Mouse (Mus musculus): Measurements from ENCODE around the gene Tmem120b. TPM values are rescaled to one million over a fixed set of nuclear protein-coding genes. Genes with fewer than 3 reads are reported as not detected.

Tmem120b gene
- total and polyA plus RNA-seq, 2 experiments from 2014 or later = 18.1 to 21.2 TPM

DNA sequence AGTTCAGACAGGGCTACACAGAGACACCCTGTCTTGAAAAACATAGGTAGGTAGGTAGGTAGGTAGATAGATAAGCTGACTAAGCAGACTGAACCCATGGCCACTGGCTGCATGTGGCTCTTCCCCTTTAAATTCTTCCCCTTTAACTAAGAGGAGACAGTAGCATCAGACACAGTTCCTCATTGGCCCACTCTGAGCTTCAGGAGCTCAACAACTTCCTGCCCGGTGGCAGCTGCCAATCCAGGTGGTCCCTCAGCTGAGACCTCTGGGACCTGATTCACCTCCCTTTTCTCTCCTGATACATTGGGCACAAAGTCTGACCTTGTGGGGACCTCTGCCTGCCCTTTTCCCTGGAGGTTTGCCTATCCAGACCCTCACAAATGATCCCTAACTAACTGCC is 84.7 kb downstream of the Tmem120b start:
- peaks cover 50% of the 10 kb centered on the region for H3K36me3 ChIP-seq (ENCODE audit: insufficient read depth)
- no peak for TF ChIP-seq CTCF (IDR thresholded peaks at IDR 0.05; ENCODE audit: low read depth)
- H3K27me3 ChIP-seq (ENCODE audit: insufficient read depth, low read length) = no peaks in the 10 kb centered on the region
- DNase-seq = no peak
- H3K27ac ChIP-seq (ENCODE audit: low read depth, low read length) = no peak overlapping the region
- no peak overlapping the region for H3K9ac ChIP-seq
- H3K4me2 ChIP-seq (ENCODE audit: low read depth) = no peak overlapping the region
- WGBS = 71% methylated on average over 1 of the region's 1 CpGs
- no peak for ATAC-seq
- no peaks in the 10 kb centered on the region for H3K9me3 ChIP-seq (ENCODE audit: low read length)
- H3K4me3 ChIP-seq (ENCODE audit: low read depth, low read length) = no peak overlapping the region
- H3K4me1 ChIP-seq (ENCODE audit: insufficient read depth) = peaks cover 19% of the 10 kb centered on the region

GRCm38 (mm10) chr5:123155425-123155824 is 87.2 kb downstream of the Tmem120b start:
- WGBS = 52% methylated on average over 7 of the region's 7 CpGs
- no peak overlapping the region for H3K4me3 ChIP-seq (ENCODE audit: low read depth, low read length)
- H3K27ac ChIP-seq (ENCODE audit: low read depth, low read length) = no peak overlapping the region
- TF ChIP-seq CTCF (IDR thresholded peaks at IDR 0.05; ENCODE audit: low read depth) = peak; percentile 78
- H3K36me3 ChIP-seq (ENCODE audit: insufficient read depth) = peaks cover 63% of the 10 kb centered on the region
- DNase-seq = peak; percentile 74
- no peak overlapping the region for H3K4me2 ChIP-seq (ENCODE audit: low read depth)
- H3K27me3 ChIP-seq (ENCODE audit: insufficient read depth, low read length) = no peaks in the 10 kb centered on the region
- H3K9ac ChIP-seq = no peak overlapping the region
- H3K4me1 ChIP-seq (ENCODE audit: insufficient read depth) = peaks cover 8% of the 10 kb centered on the region
- no peaks in the 10 kb centered on the region for H3K9me3 ChIP-seq (ENCODE audit: low read length)
- ATAC-seq = peak; percentile 55; the same call in 1 of the 2 replicates

GRCm38 (mm10) chr5:123156763-123157162 is 88.5 kb downstream of the Tmem120b start:
- no peaks in the 10 kb centered on the region for H3K27me3 ChIP-seq (ENCODE audit: insufficient read depth, low read length)
- WGBS = 87% methylated on average over 12 of the region's 12 CpGs
- ATAC-seq = no peak
- DNase-seq = no peak
- H3K4me2 ChIP-seq (ENCODE audit: low read depth) = no peak overlapping the region
- H3K9me3 ChIP-seq (ENCODE audit: low read length) = no peaks in the 10 kb centered on the region
- H3K27ac ChIP-seq (ENCODE audit: low read depth, low read length) = no peak overlapping the region
- H3K9ac ChIP-seq = no peak overlapping the region
- TF ChIP-seq CTCF (IDR thresholded peaks at IDR 0.05; ENCODE audit: low read depth) = peak; percentile 60
- H3K4me1 ChIP-seq (ENCODE audit: insufficient read depth) = no peaks in the 10 kb centered on the region
- no peak overlapping the region for H3K4me3 ChIP-seq (ENCODE audit: low read depth, low read length)
- H3K36me3 ChIP-seq (ENCODE audit: insufficient read depth) = peaks cover 76% of the 10 kb centered on the region

DNA sequence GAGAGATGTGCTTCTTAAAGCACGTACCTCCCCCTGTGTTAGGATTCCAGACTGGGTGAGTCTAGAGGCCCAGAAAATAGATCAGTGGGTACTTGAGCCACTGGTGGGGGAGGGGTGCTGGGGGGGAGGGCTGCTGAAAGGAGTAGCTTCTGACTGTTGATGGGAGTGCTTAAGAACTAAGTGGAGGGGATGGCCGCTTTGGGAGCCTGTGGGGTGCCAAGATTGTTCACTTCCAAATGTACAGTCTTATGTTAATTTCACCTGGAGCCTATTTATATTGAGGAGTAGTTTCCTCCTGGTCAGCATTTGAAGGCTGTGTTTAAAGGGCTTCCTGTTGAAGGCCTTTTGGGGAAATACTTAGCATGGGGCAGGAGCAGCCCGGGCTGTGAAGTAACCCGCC is 89.8 kb downstream of the Tmem120b start:
- TF ChIP-seq CTCF (IDR thresholded peaks at IDR 0.05; ENCODE audit: low read depth) = no peak
- ATAC-seq = no peak
- 93% methylated on average over 4 of the region's 4 CpGs for WGBS

GRCm38 (mm10) chr5:123159446-123159845 is 91.2 kb downstream of the Tmem120b start:
- no peaks in the 10 kb centered on the region for H3K9me3 ChIP-seq (ENCODE audit: low read length)
- no peak for TF ChIP-seq CTCF (IDR thresholded peaks at IDR 0.05; ENCODE audit: low read depth)
- no peaks in the 10 kb centered on the region for H3K27me3 ChIP-seq (ENCODE audit: insufficient read depth, low read length)
- no peaks in the 10 kb centered on the region for H3K4me1 ChIP-seq (ENCODE audit: insufficient read depth)
- H3K36me3 ChIP-seq (ENCODE audit: insufficient read depth) = peaks cover 82% of the 10 kb centered on the region
- DNase-seq (no peak), ATAC-seq (no peak)
- H3K4me2 ChIP-seq (ENCODE audit: low read depth) = no peak overlapping the region
- WGBS = 90% methylated on average over 4 of the region's 4 CpGs
- no peak overlapping the region for H3K27ac ChIP-seq (ENCODE audit: low read depth, low read length)
- no peak overlapping the region for H3K9ac ChIP-seq
- H3K4me3 ChIP-seq (ENCODE audit: low read depth, low read length) = no peak overlapping the region

More for the DNA sequence above, 89.8 kb downstream of the Tmem120b start:
- H3K4me3 ChIP-seq (ENCODE audit: low read depth, low read length) = no peak overlapping the region
- H3K27me3 ChIP-seq (ENCODE audit: insufficient read depth, low read length) = no peaks in the 10 kb centered on the region
- no peak overlapping the region for H3K27ac ChIP-seq (ENCODE audit: low read depth, low read length)
- no peak for DNase-seq
- no peaks in the 10 kb centered on the region for H3K9me3 ChIP-seq (ENCODE audit: low read length)
- H3K9ac ChIP-seq = no peak overlapping the region
- no peak overlapping the region for H3K4me2 ChIP-seq (ENCODE audit: low read depth)
- H3K36me3 ChIP-seq (ENCODE audit: insufficient read depth) = peaks cover 79% of the 10 kb centered on the region
- H3K4me1 ChIP-seq (ENCODE audit: insufficient read depth) = no peaks in the 10 kb centered on the region

DNA sequence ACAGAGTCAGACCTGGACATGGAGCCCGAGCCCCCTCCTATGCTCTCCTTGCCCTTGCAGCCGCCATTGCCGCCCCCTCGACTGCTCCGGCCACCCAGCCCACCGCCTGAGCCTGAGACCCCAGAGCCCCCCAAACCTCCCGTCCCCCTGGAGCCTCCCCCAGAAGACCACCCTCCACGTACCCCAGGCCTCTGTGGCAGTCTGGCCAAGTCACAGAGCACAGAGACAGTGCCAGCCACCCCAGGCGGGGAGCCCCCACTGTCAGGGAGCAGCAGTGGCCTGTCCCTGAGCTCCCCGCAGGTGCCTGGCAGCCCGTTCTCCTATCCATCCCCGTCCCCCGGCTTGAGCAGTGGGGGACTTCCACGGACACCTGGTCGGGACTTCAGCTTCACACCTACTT is 91.7 kb downstream of the Tmem120b start:
- 92% methylated on average over 15 of the region's 15 CpGs for WGBS
- Histone ChIP-seq H3K4me1 (ENCODE audit: insufficient read depth) (no peaks in the 10 kb centered on the region), H3K4me2 (ENCODE audit: low read depth) (no peak overlapping the region), H3K9ac (no peak overlapping the region), H3K4me3 (ENCODE audit: low read depth, low read length) (no peak overlapping the region), H3K9me3 (ENCODE audit: low read length) (no peaks in the 10 kb centered on the region), H3K27me3 (ENCODE audit: insufficient read depth, low read length) (no peaks in the 10 kb centered on the region), H3K36me3 (ENCODE audit: insufficient read depth) (peaks cover 83% of the 10 kb centered on the region), H3K27ac (ENCODE audit: low read depth, low read length) (no peak overlapping the region)
- ATAC-seq = no peak
- DNase-seq = no peak
- no peak for TF ChIP-seq CTCF (IDR thresholded peaks at IDR 0.05; ENCODE audit: low read depth)

GRCm38 (mm10) chr5:123160341-123160740 is 92.1 kb downstream of the Tmem120b start:
- Histone ChIP-seq H3K4me1 (ENCODE audit: insufficient read depth) (no peaks in the 10 kb centered on the region), H3K4me2 (ENCODE audit: low read depth) (no peak overlapping the region), H3K36me3 (ENCODE audit: insufficient read depth) (peaks cover 83% of the 10 kb centered on the region), H3K27ac (ENCODE audit: low read depth, low read length) (no peak overlapping the region), H3K27me3 (ENCODE audit: insufficient read depth, low read length) (no peaks in the 10 kb centered on the region), H3K9ac (no peak overlapping the region), H3K4me3 (ENCODE audit: low read depth, low read length) (no peak overlapping the region), H3K9me3 (ENCODE audit: low read length) (no peaks in the 10 kb centered on the region)
- no peak for TF ChIP-seq CTCF (IDR thresholded peaks at IDR 0.05; ENCODE audit: low read depth)
- 91% methylated on average over 15 of the region's 15 CpGs for WGBS
- DNase-seq (no peak), ATAC-seq (no peak)

DNA sequence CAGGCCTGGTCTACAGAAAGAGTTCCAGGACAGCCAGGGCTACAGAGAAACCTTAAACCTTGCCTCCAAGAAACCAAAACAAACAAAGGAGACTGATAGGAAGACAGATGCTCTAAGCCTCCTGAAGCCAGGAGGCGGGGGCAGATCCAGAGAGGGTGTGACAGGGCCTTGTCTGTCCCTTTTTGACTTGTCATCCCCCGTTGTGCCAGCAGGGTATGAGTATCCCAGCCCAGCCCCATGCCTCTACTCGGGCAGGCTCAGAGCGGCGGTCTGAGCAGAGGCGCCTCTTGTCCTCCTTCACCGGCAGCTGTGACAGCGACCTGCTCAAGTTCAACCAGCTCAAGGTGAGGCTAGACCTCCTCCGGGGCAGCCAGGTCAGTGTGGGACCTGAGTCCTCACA is 94.7 kb downstream of the Tmem120b start:
- no peak overlapping the region for H3K27ac ChIP-seq (ENCODE audit: low read depth, low read length)
- H3K9ac ChIP-seq = no peak overlapping the region
- DNase-seq (no peak), ATAC-seq (no peak)
- no peaks in the 10 kb centered on the region for H3K27me3 ChIP-seq (ENCODE audit: insufficient read depth, low read length)
- WGBS = 84% methylated on average over 9 of the region's 9 CpGs
- H3K4me3 ChIP-seq (ENCODE audit: low read depth, low read length) = no peak overlapping the region
- H3K36me3 ChIP-seq (ENCODE audit: insufficient read depth) = peaks cover 87% of the 10 kb centered on the region
- H3K4me1 ChIP-seq (ENCODE audit: insufficient read depth) = no peaks in the 10 kb centered on the region
- no peak for TF ChIP-seq CTCF (IDR thresholded peaks at IDR 0.05; ENCODE audit: low read depth)
- H3K4me2 ChIP-seq (ENCODE audit: low read depth) = no peak overlapping the region
- H3K9me3 ChIP-seq (ENCODE audit: low read length) = no peaks in the 10 kb centered on the region

All from forebrain, postnatal 0 days (tissue).